Mouse (Mus musculus): Measurements from ENCODE around the gene Mgat4b.
A peak's percentile ranks its signal among the peaks of the same experiment; 100 is the strongest.
"Not testable (repeated sequence)": the region's sequence is repeated elsewhere in the genome, so short reads cannot be mapped to it uniquely, and the experiment has no call there.

Gene Mgat4b

DNA sequence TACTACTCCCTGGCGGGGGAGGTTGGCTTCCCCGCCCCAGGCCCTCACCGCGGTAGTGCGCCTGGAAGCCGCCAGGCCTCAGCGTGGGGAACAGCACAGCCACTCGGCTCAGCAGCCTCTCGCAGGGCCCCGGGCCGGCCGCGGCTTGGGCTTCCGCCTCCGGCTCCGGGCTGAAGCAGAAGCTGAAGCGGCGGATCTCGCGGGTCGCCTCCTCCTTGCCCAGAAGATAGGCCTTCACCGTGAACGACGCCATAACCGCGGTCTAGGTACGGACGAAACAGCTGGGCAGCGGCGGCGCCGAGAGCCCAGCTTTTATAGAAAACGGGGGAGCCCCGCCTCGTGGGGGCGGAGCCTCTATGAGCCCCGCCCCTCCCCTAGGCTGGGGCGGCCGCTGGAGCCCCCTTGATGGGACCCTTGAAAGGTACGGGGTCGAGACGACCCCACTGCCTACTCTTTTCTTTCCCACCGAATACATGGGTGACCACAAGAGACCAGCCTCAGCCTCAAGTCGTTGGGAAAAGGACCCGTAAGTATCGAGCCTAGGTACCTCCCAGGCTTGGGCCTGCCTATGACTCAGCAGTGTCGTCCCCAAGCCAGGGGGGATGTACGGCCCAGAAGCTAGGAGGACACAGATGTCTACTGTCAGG lies at the start of gene Mgat4b, which contains the start of gene Sqstm1:
Gene Mgat4b (plus strand): TSS at position 386 of the 647 bp plus-strand sequence.
Gene Sqstm1 (minus strand): TSS at position 323 of the 647 bp plus-strand sequence.
- peak; percentile 78 to 87 for DNase-seq

DNA sequence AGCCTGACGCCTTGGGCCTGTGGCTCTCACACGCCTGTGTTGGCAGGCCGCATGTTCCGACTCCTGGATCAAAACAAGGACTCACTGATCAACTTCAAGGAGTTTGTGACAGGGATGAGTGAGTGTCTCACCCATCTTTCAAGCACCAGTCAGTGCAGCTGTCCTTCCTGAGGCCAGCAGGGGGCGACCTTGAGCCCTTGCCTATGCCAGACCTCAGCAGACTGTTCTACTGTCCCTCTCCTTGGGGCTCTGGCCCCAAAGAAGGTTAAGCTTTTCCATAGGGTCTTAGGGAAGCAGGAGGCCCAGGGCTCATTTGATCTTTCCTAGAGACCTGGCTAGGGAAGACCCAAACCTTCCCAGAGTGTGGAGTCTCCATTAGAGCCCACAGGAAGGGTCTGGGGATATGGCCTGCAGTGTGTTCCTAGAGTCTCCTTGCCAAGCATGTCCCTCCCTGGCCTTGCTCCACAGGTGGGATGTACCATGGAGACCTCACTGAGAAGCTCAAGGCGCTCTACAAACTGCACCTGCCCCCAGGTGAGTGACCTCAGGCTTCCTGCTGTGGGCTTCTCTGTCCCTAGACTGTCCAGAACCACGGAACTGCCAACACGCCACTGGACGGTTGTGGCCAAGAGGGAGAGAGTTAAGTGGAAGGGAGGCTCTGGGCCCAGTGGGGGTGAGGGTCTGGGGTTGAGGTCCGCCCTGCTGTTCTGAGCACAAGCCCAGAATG lies 48.9 kb upstream of the Mgat4b start:
- DNase-seq: peak; percentile 68 to 85

DNA sequence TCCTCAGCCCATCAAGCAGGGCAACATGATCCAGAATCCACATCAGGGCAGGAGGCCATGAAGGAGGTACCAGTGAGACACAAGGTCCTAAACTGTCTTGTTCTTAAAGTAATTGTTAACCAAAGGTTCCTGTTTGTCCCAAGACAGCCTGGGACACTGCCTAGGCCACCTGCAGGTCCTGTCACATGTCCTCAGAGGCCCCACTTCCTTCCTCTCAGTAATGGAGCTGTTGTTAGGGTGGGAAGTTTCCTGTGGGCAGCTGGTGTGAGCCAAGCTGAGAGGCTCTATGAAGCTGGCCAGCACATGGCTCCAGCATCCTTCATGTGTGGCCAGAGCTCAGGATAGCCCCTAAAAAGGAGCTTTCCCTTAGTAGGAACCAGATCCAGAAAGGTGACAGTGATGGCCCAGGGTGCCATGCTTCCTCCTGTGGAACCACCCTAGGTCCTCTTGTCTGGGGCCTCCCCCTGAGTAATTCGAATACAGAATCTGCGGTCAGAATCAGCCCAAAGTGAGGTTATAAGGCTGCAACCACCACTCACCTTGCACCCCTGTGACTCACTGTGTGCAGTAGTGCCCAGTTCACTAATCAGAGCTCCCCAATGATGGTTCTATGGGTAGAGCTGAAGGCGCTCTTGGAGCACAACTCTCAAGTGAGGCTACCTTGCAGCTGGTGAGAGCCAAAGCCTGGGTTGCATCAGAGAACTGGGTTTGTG lies 48.2 kb upstream of the Mgat4b start:
- peak in 1 of 2 experiments; percentile 21 for DNase-seq

DNA sequence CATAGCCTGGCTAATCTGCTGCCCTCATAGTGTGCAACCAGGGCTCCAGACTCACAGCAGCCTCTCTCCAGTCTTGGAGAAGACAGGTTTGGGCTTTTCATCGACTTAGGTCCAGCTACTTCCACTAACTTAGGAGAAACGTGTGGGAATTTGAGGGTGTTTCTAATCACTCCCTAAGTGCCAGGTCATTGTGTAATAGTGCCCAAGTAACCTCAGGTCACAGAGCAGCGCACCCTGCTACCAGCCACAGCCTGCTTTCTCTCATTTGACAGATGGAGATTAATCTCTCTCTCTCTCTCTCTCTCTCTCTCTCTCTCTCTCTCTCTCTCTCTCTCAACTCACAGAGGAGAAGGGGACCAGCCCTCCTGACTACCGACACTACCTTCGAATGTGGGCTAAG lies 42.3 kb upstream of the Mgat4b start:
- DNase-seq: peak; percentile 24 to 50

DNA sequence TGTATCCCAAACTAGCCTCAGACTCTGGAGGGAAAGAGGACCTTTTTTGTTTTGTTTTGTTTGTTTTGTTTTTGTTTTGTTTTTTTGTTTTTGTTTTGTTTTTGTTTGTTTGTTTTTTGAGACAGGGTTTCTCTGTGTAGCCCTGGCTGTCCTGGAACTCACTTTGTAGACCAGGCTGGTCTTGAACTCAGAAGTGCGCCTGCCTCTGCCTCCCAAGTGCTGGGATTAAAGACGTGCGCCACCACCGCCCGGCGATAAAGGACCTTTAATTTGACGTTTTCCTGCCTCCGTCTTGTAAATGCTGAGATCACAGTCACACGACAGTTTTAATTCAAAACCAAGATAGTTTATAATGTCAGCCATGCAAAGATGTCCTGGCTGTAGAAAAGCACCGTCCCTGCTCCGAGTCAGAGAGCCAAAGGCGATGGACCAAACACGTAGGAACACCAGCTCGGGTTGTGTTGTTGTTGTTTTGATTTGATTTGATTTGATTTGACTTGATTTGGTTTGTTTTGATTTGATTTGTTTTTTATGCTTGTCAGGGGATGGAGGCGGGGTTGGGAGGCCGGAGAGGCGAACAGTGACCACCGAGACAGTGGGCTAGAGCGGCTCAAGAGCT lies 36.5 kb upstream of the Mgat4b start, which contains the start of gene Mrnip:
Gene Mrnip (plus strand): TSS at position 334 of the 619 bp plus-strand sequence.
- not testable (repeated sequence) for DNase-seq

DNA sequence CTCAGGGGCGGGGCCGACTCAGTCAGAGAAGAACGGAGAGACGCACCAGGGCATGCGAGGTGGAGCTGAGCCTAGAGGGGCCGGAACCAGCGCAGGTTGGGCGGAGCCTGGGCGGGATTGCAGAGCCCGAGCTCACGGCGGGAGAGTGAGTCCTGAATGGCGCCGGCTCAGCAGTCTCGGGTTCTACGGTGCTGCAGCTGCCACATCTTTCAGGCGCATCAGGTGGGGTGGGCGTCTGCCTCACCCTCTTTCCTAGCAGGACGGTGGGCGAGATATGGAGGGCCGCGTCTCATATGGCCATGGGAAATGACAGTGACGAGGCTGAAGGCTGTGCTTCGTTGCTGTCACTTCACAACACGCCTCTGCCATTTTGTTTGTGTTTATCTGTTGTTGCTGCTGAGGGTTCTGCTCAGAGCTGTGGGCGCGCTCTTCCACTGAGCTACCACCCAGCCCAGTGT lies 35.9 kb upstream of the Mgat4b start:
- DNase-seq: peak; percentile 99 to 100

DNA sequence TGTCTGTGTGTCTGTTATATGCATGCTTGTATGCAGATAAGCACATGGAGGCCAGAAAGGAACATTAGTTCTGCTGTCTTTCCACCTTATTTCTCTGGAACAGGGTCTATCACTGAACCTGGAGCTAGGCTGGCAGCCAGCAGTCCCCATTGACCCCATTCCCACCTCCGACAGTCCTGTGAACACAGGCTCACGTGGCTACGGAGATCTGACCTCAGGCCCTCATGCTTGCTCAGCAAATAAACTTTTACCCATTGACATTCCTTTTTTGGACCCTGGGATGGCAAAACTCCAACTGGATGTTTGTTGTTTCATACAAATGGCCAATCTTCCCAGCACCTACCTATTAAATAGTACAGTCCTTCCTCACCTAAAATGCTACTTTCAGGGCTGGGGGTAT lies 34.3 kb upstream of the Mgat4b start:
- peak; percentile 78 to 85 for DNase-seq

DNA sequence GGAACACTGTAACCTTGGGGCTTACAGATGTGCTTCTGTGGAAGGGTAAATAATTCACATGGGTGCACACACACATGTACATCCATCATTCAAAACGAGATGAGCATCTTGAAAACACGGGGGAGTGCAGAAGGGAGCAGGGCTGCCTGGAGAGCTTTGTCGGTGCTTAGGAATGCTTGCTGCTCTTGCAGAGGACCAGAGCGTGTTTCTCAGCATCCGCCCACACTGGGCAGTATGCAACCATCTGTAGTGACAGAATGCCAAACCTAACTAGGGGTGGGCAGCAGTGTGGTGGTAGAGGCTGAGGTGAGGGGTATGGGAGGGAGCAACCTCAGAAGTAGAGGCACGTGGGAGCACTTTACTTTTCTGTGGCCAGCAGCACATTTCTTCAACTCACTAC lies 33.6 kb upstream of the Mgat4b start:
- no peak for DNase-seq

DNA sequence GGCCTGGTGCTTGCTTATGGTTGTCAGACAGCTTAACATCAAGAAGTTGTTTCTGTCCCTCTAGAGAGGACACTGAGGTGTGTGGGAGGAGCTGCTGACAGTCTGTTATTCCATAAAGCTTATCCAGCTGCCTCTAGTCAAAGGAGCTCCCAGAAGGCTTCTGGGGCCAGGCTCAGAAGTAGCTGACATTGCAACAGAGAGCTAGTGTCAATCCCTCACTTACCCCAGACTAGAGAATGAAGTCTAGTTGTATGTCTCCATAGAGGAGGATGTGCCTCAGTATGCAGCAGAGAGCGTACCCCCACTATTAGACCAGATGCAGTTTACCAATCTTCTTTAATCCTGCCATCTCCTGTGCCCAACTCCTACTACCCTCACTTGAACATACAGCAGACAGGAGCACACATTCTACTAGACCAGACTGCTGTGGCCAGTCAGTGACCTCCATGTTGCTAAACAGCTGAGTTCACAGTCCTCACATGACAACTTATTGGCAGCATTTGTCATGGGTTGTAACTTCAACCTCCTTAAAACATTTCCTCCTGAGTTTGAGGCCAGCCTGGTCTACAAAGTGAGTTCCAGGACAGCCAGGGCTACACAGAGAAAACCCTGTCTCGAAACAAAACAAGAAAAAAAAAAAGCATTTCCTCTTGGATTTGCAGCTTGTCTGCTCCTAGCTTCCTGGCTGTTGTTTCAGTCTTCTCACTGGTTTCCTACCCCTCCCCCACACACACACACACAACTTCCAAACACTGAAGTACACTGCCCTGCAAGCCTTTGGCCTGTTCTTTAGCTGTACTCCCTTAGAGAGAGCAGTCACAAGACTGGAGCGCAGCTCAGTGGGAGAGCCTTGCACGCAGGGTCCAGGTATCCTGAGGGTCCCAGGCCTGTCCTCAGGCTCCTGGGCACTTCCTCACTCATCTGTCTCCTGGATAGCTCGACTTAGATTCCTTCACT lies 31.9 kb upstream of the Mgat4b start:
- DNase-seq: peak in 1 of 2 experiments; percentile 52

DNA sequence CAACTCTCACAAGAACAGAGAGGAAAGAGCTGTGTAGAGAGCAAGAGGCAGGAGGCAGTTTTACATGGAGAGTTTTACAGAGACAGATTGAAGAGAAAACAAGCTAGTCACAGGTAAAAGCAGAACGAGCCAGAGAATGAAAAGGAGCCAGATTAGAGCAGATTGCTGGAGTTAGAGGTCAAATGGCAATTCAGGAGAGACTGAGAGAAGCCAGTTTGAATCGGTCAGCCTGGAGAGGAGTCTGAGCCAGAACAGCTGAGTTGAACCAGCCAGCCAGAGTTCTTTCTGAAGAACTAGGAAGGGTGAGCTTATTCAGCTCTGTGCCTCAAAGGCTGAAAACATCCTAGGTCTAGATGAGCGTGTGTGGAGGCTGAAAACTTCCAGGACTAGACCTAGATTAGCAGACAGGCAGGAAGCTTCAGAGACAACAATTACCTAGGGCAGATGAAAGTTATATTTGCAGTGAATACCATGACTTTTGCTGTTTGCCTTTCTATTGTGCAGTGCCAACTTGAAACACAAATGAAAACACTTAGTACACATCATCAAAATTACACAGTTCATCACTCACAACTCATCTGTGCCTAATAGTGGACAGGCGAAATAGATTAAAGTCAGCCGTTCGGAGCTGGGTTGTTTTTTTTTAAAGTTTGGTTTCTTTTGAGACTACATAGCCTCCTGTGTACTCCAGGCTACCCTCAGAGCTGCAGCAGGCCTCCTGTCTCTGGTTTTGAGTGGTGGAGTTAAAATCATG lies 30.0 kb upstream of the Mgat4b start:
- no peak for DNase-seq

DNA sequence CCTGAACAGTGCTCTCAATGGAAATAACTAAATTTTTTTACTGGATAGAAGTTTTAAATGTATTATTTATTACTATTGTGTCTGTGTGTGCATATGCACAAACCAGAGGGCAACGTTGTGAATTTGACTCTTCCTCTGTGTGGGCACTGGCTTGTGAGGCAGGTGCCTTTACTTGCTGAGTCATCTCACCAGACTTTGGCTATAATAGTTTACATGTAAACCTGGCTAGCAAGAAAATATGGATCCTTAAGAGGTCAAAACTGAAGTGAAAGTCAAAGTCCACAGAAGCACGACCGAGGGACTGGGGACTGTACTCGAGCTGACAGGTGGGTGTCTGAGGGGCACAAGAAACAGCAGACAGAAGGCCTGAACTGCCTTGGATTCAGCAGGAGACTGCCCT lies 28.0 kb upstream of the Mgat4b start:
- no peak for DNase-seq

DNA sequence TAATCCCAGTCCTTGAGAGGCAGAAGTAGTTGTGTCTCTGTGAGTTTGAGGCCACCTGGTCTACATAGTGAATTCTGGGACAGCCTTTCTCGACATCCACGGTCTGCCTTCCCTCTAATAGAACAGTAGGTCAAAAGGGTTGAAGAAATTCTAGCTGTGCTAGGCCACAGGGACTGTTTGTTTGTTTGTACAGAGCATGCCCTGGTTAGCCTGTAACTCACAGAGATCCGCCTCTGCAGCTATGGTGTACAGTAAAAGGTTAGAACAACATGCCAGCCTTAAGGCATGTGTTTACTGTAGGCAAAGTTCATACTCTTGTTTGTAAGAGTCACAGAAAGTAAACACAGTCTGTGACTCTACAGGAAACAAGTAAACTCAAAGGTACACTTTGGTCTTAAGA lies 25.9 kb upstream of the Mgat4b start:
- DNase-seq: peak; percentile 38 to 77

DNA sequence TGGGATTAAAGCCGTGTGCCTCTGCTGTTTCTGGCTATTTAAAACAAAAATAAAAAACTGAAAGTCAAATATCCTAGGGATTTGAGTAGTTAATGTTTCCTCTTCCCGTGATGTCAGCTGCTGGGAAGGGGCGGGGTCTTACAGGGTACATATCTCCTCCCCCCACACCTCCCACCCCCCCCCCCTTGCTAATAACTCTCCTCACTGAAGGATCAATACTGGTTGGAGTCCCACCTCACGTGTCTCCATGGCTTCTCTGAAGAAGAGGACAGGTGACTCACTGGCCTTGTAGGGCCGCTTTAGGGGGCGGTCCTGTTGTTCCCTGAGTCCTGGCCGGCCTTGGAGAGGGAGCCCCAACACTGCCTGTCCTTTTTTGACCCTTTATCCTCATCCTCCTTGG lies 22.0 kb upstream of the Mgat4b start:
- peak in 1 of 2 experiments; percentile 59 for DNase-seq

DNA sequence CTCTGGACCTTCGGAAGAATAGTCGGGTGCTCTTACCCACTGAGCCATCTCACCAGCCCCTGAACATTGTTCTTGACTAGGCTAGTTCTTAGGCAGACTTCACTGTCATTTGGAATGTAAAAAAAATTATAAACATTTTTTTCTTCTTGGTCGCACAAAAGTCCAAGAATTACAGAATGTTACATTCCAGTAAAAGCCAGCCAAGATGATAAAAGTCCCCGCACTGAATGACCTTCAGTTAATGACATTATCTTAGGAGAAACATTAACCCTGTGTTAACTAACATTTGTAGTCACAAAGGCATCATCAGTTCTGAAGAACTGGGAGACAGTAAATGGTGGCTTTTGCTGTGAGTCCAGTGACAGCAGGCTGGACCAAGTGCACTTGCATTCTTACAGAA lies 20.3 kb upstream of the Mgat4b start:
- DNase-seq: peak in 1 of 2 experiments; percentile 49

DNA sequence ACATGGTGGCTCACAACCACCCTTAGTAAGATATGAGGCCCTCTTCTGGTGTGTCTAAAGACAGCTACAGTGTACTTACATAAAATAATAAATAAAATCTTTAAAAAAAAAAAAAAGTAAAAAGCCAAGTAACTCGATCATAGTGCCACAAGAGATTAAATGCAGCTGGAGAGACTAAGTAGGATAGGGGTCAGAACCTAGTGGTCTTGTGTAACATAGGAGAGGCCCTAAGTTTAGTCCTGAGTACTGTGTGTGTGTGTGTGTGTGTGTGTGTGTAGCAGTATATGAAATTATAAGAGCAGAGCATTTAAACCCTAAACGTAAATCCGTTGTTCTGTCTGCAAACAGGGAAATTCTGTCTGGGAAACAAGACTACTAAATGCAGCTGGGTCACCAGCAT lies 18.4 kb upstream of the Mgat4b start:
- no peak for DNase-seq

DNA sequence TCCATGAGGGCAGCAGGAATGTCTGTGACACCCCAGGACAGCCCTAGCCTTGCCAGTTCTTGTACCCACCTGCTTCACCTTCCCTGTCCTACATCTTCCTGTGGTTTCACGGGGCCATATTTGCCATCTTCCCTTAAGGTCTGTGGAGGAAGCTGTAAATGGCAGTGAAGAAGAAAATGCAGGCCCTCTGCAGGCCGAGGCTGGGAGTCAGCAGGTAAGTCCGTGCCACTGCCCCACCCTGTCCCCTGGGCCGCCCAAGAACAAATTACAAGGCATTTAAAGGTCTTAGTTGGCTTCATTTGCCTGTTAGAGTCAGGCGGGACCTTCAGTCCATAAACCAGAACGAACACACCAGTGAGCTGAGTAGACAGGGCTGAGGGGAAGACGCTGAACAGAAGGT lies 16.6 kb upstream of the Mgat4b start:
- no peak for DNase-seq

DNA sequence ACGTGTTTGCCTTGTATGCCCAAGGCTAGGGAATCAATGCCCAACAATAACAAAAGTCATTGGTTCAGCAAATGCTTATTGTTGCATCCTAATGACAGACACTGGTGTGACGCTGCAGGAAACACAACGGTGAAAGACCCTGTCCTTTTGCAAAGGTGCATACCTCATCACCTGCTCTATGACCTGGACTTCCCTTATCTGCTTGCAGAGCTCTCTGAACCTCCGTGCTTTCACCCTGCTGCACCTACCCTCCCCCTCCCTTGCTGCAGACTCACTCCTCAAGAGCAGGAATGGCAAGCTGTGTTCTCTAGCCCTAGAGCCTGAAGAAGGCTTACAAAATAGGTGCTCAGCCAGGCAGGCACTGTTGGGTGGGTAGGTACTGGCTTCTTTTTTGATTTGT lies 15.9 kb upstream of the Mgat4b start:
- DNase-seq: no peak

DNA sequence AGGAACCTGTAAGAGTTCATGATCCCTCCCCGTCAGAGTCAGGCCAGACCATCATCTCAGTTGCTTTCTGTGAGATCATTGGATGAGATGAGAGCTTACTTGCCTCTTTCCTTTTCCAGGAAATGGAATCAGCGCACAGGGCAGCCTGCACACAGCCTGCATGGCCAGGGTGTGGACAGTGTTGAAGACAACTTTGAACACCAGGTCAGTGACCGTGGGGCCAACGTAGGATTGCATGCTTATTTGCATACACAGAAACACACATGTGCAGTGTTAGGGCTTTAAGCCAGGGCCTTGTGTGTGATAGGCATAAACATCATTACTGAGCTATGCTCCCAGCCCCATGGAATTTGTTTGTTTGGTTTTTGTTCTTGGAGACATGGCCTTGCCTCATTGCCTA lies 13.2 kb upstream of the Mgat4b start:
- DNase-seq: no peak

DNA sequence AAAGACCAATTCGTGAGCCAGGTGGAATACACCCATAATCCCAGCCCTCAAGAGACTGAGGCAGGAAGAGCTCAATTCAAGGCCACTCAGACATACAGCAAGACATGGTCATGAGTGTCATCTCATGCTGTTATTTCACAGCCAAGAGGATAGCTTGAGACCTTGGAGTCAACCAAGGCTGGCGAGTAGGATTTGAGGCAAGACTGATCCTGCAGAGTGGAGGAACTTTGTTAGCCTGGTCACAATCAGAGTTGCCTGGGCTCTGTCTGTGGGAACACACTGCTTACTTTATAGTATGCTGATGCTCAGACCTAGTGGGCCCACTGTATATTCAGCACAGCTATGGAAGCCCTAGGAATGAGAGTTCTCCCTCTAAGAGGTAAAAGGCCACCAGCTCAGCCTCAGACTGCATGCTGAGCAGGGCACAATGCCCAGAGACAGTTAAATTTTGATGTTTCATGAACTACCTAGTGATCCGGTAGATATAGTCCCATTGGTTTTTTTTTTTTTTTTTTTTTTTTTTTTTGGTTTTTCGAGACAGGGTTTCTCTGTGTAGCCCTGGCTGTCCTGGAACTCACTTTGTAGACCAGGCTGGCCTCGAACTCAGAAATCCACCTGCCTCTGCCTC lies 12.4 kb upstream of the Mgat4b start:
- no peak for DNase-seq

DNA sequence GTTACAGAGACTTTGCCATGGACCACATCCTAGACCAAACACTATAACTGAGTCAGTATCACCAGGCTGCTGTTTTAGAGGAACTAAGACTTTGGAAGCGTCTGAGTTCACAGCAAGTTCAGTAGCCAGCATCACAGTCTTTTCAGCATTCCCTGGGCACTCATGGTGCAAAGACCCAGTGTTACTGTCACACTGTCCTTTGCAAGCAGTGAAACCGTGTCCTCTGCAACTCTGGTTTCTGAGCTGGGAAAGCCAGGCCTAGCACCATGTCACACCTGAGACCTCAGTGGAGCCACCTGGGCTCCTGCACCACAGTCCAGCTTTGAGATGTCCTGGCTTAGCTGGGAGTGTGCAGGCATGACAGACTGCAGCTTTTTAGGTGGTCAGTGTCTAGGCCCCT lies 11.8 kb upstream of the Mgat4b start:
- DNase-seq: no peak

DNA sequence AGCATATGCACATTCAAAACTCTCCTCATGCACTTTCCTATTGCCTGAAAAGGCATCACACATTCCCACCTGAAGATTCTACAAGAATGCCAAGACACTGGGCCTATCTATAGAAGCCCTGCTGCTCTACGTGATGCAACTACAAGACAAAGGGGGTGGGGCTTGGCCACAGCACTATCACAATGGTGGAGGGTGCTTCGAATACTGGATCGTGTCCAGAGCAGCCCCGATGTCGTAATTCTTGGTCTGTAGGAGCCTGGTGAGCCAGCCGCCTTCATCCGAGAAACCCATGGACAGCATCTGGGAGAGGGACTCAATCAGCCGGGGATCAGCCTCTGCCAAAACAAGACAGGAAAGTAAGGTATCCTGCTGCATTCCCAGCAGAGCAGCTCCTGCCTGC lies 10.1 kb upstream of the Mgat4b start:
- DNase-seq: no peak

Data from kidney, postnatal 36 days (tissue).